Mouse (Mus musculus) stomach, postnatal 0 days (tissue): ENCODE measurements around the gene Prn.

Experiments used
- CTCF ChIP-seq: IDR thresholded peaks from 2 replicates; pipeline ENCODE4 v1.5.1; 2016; ENCODE audit warnings: antibody characterized with exemption, low read depth, mild to moderate bottlenecking, moderate library complexity
- EP300 ChIP-seq: optimal IDR thresholded peaks from 2 replicates; pipeline ENCODE3; 2016; ENCODE audit warnings: antibody characterized with exemption

GRCm38 (mm10) chr2:131935390-131936105 is 25.8 kb downstream of the Prn start:
- no peak for TF ChIP-seq EP300
- peak; percentile 75 for TF ChIP-seq CTCF
